Mouse (Mus musculus) splenic B cell, adult 2 months (primary cell): ENCODE measurements around the gene Gm7682.
"Not testable (repeated sequence)": the region's sequence is repeated elsewhere in the genome, so short reads cannot be mapped to it uniquely, and the experiment has no call there.

Experiments used
- DNase-seq: peaks from one replicate; pipeline ENCODE4 v3.0.0-alpha.2; 2011; ENCODE audit warnings: low read depth, low spot score
- H3K27me3 ChIP-seq: 2 replicates; pipeline ENCODE4 v1.6.1; 2012; ENCODE audit warnings: mild to moderate bottlenecking, low read length, moderate library complexity, mixed read lengths; ENCODE audit not compliant: control insufficient read depth, poor library complexity, insufficient read depth, severe bottlenecking
- H3K36me3 ChIP-seq: 2 replicates; pipeline ENCODE4 v1.6.1; 2012; ENCODE audit warnings: mild to moderate bottlenecking, low read length, moderate library complexity, mixed read lengths; ENCODE audit not compliant: control insufficient read depth, poor library complexity, insufficient read depth, severe bottlenecking

Gene Gm7682

GRCm38 (mm10) chr5:94445484-94445883 lies at the start of gene Gm7682:
Gene Gm7682 (plus strand): TSS chr5:94445784.
- not testable (repeated sequence) for H3K27me3 ChIP-seq, DNase-seq, H3K36me3 ChIP-seq
